Mouse (Mus musculus): ENCODE data around the gene Cpne4.

GRCm38 (mm10) chr9:104877014-104877413, 329.9 kb downstream of the Cpne4 start:
- TF ChIP-seq CTCF (IDR thresholded peaks at IDR 0.05; ENCODE audit: low read depth) (no peak), EP300 (IDR thresholded peaks at IDR 0.05; ENCODE audit: low read depth) (no peak)
